Mouse (Mus musculus) midbrain, embryonic 10.5 days (tissue): ENCODE data around the gene Hsd17b3. TPM values are rescaled to one million over a fixed set of nuclear protein-coding genes. Genes with fewer than 3 reads are reported as not detected.
A peak's percentile ranks its signal among the peaks of the same experiment; 100 is the strongest.

ENCODE experiments used
- DNase-seq: peaks from one replicate; pipeline ENCODE4 v3.0.0-alpha.2; 2017; ENCODE audit warnings: low spot score
- H3K27ac ChIP-seq: fragments of 300-500 bp; sonication (generic); replicated peaks from 2 replicates; pipeline ENCODE4 v1.5.1; 2016; ENCODE audit warnings: mild to moderate bottlenecking
- H3K27me3 ChIP-seq: fragments of 300-500 bp; sonication (generic); 2 replicates; pipeline ENCODE4 v1.6.1; 2016; ENCODE audit warnings: low read depth, mild to moderate bottlenecking; ENCODE audit not compliant: poor library complexity, severe bottlenecking
- H3K36me3 ChIP-seq: fragments of 300-500 bp; sonication (generic); 2 replicates; pipeline ENCODE4 v1.6.1; 2016; ENCODE audit warnings: mild to moderate bottlenecking, moderate library complexity
- H3K4me1 ChIP-seq: fragments of 300-500 bp; sonication (generic); 2 replicates; pipeline ENCODE4 v1.6.1; 2016
- H3K4me3 ChIP-seq: fragments of 300-500 bp; sonication (generic); 2 replicates; pipeline ENCODE4 v1.5.1; 2016; ENCODE audit warnings: mild to moderate bottlenecking, moderate library complexity
- H3K9me3 ChIP-seq: fragments of 300-500 bp; sonication (generic); replicated peaks from 2 replicates; pipeline ENCODE4 v1.6.1; 2016; ENCODE audit warnings: mild to moderate bottlenecking
- WGBS: fragments of 180-500 bp; shearing (Covaris S2); methylation state at CpG from one replicate; pipeline ENCODE4 v1.1.7; 2016; 5-methylcytosine and 5-hydroxymethylcytosine counted together
- polyA plus RNA-seq: library from polyadenylated mRNA; unstranded; fragments of >200 nt; fragmentation: Nextera tagmentation; extraction: Ambion mirVana; gene quantifications from 2 replicates; pipeline ENCODE4 v1.2.1, GENCODE M21; 2016

The Hsd17b3 gene
- polyA plus RNA-seq, result 0.36 TPM in 1 of 2 replicates, not detected in the other

DNA sequence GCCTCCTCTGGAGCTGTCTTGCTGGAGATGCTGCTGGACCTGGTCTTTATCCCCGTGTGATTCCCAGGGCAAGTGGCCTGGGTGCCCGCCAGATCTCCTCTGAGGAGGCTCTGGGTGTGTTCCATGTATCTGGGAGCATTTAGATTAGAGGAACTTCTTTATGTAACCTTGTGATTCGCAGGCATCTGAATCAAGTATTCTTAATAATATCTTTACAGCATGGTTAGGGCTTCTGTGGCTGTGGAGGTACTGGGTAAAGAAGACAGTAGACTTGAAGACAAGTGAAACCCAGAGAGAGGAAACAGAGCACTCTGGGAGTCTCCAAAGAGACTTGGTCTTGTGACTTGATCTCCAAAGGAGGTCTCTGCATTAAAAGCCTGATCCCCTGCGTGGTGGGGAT is at the start of gene Hsd17b3:
TSS of gene Hsd17b3 (minus strand) at position 101 of the 400 bp plus-strand sequence.
- peaks cover 11% of the 10 kb centered on the region for H3K4me1 ChIP-seq

DNA sequence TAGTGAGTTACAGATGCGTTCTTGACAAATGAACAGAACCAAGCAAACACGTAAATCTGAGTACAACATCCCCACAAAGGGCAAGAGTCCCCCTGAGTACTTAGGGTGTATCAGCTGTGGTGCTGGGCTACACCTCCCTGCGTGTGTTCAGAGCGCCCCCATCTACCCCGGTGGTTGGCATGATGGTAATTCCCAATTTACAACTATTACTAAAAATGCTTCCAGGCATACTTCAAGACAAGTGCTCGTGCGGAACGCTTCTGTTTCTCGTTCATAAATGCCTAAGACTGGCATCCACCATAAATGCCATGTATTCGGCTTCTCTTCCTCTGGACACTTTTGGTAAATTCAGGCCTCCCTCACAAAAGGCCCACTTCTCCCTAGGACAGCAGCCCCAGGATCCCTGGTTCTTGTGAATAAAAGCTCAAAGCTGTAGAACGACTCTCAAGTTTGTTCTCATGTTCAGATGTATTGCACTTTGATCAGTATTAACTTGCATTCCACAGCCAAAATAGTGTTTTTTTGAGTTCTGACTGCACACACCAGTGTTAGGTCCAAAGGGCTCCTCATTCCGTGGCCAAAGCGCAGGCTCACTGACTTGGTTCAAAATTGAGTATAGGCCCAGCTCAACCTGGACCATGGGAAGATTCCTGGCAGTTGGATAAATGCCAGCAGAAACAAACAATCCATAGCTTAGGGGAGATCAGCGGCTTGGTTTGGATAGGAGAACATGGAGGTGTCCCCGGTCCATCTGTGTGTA is 40.8 kb upstream of the Hsd17b3 start:
- Histone ChIP-seq H3K4me3 (peak overlapping the region; percentile 63), H3K4me1 (peaks cover 17% of the 10 kb centered on the region), H3K9me3 (no peaks in the 10 kb centered on the region), H3K27me3 (no peaks in the 10 kb centered on the region), H3K36me3 (peaks cover 36% of the 10 kb centered on the region), H3K27ac (peak overlapping the region; percentile 81)
- 49% methylated on average over 15 of the region's 15 CpGs for WGBS
- peak; percentile 20 for DNase-seq

More for the DNA sequence above, at the start of gene Hsd17b3:
- Histone ChIP-seq H3K27ac (no peak within 1 kb of the TSS), H3K4me3 (no peak within 1 kb of the TSS), H3K36me3 (no peaks in the 10 kb centered on the region), H3K27me3 (peaks cover 5% of the 10 kb centered on the region; the same call in 1 of the 2 replicates), H3K9me3 (no peaks in the 10 kb centered on the region)
- 78% methylated on average over 4 of the region's 4 CpGs for WGBS
- DNase-seq, result no peak

DNA sequence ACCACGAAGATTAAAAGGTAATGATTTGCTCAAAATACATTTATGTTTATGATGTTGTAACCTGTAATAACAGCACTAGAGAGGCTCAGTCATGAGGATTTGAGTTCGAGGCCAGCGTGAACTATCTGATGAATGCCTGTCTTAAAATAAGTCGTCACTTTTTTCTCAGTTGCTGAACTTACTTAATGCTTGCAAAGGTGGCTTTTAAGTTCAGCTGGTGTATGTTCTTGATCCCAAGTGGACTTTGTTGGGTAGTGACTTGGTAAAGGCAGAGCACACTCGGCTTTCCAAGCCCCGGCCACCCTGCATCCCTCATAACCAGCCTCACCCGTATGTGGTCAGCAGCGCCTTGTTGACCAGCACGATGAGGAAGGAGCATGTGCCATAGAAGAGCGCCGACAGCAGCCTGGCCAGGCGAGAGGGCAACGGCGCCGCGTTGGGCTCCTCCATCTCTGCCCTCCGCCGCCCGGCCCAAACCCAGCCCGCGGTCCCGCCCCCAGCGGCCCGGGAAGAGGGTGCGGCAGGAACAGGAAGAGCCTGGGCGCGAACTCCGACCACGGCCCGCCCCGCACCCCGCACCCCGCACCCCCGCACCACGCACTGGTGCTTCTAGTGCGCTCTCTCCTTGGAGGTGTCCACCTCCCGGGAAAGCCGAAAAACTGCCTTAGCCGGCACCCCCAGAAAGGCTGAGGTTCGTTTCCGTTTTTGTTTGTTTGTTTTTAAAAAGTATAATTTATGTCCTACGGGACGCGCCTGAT is 40.0 kb upstream of the Hsd17b3 start, which contains the start of gene Slc35d2:
TSS of gene Slc35d2 (minus strand) at position 511 of the 758 bp plus-strand sequence.
- peak; percentile 45 for DNase-seq
- H3K4me3 ChIP-seq, result peak within 1 kb of the TSS; percentile 63
- H3K27me3 ChIP-seq, result no peaks in the 10 kb centered on the region
- peaks cover 28% of the 10 kb centered on the region for H3K36me3 ChIP-seq
- peak within 1 kb of the TSS; percentile 81 for H3K27ac ChIP-seq
- 7% methylated on average over 44 of the region's 44 CpGs for WGBS
- peaks cover 18% of the 10 kb centered on the region for H3K4me1 ChIP-seq
- no peaks in the 10 kb centered on the region for H3K9me3 ChIP-seq

DNA sequence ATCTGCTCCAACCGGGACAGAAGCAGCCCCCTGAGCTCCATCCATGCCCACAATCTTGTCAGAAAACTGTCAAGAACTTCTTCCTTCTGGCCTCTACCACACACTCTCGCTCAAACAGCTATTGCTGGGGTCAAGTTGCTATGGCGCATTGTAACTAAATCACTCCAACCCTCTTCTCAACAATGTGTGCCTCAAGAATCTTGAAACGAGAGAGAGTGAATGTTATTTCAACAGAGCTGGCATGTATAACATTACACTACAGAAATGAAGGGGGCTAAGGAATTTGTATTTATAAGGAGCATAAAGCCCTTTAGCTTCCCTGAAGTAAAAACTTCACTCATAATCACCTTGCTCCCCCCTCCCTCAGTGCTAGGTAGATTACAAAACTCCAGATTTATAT is 37.3 kb upstream of the Hsd17b3 start:
- Histone ChIP-seq H3K4me1 (peaks cover 18% of the 10 kb centered on the region), H3K27ac (no peak overlapping the region), H3K9me3 (peaks cover 10% of the 10 kb centered on the region; the same call in 1 of the 2 replicates), H3K36me3 (peaks cover 5% of the 10 kb centered on the region), H3K27me3 (no peaks in the 10 kb centered on the region), H3K4me3 (no peak overlapping the region)
- WGBS, result 76% methylated on average over 4 of the region's 4 CpGs
- no peak for DNase-seq

DNA sequence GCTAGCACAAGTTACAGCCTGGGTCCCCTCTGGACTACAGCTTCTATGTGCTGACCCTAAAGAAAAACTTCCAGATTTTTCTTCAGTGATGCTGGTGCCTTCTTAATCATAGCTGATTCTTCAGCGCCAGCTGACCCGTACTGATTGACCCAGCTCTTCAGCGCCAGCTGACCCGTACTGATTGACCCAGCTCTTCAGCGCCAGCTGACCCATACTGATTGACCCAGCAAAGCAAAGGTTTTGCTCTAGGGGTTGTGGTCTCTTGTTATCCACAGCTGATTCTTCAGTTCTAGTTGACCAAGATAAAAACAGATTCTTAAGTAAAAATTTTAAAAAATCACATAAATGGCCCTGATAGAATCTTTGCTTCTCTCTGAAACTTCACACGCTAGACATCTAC is 35.9 kb upstream of the Hsd17b3 start:
- Histone ChIP-seq H3K36me3 (no peaks in the 10 kb centered on the region), H3K27me3 (no peaks in the 10 kb centered on the region), H3K4me3 (no peak overlapping the region), H3K27ac (no peak overlapping the region), H3K4me1 (peaks cover 22% of the 10 kb centered on the region), H3K9me3 (peaks cover 10% of the 10 kb centered on the region; the same call in 1 of the 2 replicates)
- DNase-seq, result no peak
- 89% methylated on average over 6 of the region's 6 CpGs for whole genome bisulfite sequencing

DNA sequence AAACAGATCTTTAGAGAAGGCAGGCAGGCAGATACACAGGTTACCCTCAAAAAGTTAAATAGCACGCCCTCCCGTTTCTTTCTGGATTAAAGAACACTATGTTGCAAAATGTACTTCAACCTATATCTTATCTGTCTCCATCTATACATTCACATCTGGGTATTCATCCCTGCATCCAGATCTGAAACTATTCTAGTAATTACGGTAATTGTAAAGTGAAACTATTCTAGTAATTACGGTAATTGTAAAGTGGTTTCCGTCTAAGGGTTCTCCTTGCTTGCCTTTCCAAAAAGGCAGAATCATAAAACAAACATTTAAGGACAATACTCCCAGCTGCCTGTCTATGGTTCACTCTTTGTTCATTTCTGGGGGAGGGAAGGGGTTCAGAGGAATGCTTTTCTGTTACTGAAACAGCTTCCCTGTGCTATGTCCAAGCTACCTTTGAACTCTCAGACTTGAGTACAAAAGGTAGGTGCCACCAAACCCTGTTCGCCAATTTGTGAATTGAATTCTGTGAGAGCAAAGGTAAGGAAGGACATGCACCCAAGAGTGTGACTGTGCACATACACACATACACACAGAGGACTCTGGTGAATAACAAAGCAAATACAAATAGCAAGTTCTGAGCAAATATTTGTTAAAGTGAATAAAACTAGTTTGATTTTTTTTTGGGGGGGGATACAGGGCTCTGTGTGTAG is 34.6 kb upstream of the Hsd17b3 start:
- Histone ChIP-seq H3K36me3 (no peaks in the 10 kb centered on the region), H3K4me1 (peaks cover 10% of the 10 kb centered on the region), H3K27ac (no peak overlapping the region), H3K4me3 (no peak overlapping the region), H3K9me3 (peaks cover 10% of the 10 kb centered on the region; the same call in 1 of the 2 replicates), H3K27me3 (no peaks in the 10 kb centered on the region)
- no peak for DNase-seq
- 31% methylated on average over 6 of the region's 6 CpGs for WGBS

DNA sequence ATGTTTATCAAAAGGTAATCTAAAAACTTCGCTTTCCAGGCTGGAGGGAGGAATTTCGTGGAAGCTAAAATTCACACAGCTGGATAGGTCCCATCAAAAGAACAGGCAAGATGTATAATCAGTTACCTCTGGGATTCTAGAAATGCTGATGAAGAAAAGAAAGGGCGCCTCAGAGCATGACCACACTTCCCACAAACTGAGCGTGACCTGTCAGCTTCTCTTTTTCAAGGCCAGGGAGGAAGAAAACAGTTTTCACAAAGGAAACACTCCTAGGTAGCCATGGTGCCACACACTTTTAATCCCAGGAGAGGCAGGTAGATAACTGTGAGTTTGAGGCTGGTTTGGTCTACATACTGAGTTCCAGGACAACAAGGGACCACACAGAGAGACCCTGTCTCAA is 31.7 kb upstream of the Hsd17b3 start:
- no peak overlapping the region for H3K27ac ChIP-seq
- no peaks in the 10 kb centered on the region for H3K27me3 ChIP-seq
- H3K4me3 ChIP-seq, result no peak overlapping the region
- no peak for DNase-seq
- peaks cover 6% of the 10 kb centered on the region; the same call in 1 of the 2 replicates for H3K4me1 ChIP-seq
- peaks cover 10% of the 10 kb centered on the region; the same call in 1 of the 2 replicates for H3K9me3 ChIP-seq
- 69% methylated on average over 4 of the region's 4 CpGs for WGBS
- no peaks in the 10 kb centered on the region for H3K36me3 ChIP-seq

DNA sequence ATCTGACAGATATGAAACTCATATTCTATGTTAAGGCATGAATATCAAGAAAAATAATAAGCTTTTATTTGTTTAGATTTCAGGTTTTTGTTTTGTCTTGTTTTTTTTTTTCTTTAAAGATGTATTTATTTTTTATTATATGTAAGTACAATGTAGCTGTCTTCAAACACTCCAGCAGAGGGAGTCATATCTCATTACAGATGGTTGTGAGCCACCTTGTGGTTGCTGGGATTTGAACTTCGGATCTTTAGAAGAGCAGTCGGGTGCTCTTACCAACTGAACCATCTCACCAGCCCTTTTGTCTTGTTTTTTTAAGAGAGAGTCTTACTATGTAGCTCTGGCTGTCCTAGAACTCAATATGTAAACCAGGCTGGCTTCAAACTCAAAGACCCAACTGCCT is 28.4 kb upstream of the Hsd17b3 start:
- H3K36me3 ChIP-seq, result no peaks in the 10 kb centered on the region
- H3K27me3 ChIP-seq, result no peaks in the 10 kb centered on the region
- no peak overlapping the region for H3K27ac ChIP-seq
- no peak for DNase-seq
- H3K4me1 ChIP-seq, result peaks cover 4% of the 10 kb centered on the region; the same call in 1 of the 2 replicates
- H3K9me3 ChIP-seq, result no peaks in the 10 kb centered on the region
- no peak overlapping the region for H3K4me3 ChIP-seq
- 62% methylated on average over 2 of the region's 2 CpGs for WGBS

DNA sequence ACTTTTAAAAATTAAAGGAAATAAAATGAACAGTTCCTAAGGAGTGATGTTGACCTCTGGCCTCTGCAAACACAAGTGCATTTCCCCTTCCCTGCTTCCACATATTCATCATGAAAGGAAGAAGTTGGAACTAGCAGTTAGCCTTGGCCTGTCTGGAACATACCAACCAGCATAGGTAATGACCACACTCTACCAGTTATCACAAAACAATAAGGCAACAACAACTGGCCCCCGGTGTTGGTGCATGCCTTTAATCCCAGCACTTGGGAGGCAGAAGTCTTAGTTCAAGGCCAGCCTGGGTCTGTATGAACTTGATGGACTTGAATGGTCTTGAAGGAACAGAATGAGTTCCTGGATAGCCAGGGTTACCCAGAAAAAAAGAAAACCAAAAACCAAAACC is 21.4 kb upstream of the Hsd17b3 start:
- WGBS, result 93% methylated on average over 1 of the region's 1 CpGs
- no peaks in the 10 kb centered on the region for H3K36me3 ChIP-seq
- H3K4me3 ChIP-seq, result no peak overlapping the region
- H3K27ac ChIP-seq, result no peak overlapping the region
- H3K4me1 ChIP-seq, result peaks cover 30% of the 10 kb centered on the region
- no peaks in the 10 kb centered on the region for H3K9me3 ChIP-seq
- peaks cover 3% of the 10 kb centered on the region; the same call in 1 of the 2 replicates for H3K27me3 ChIP-seq
- no peak for DNase-seq

DNA sequence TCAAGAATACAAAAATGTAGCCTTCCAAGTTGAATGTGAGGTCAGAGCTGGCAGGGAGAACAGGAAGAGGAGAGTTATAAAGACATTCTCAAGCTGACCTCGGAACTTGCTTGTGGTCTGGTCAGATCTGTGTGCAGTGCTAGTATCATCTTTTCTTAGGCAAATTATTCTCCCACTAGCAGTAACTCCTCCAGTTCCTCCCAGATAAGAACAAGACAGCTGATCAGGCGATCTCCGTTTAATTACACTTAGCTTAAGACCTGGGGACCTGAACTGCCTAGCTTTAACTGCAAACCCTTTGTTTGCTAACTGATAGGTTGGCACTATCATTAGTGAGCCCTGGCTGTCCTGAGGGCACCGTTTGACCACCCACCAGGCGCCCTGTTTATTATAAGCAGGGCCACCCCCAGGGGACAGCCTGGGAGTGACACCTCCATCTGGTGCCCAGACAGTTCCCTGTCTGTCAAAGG is 19.4 kb upstream of the Hsd17b3 start:
- 49% methylated on average over 5 of the region's 5 CpGs for WGBS
- DNase-seq, result no peak
- H3K9me3 ChIP-seq, result no peaks in the 10 kb centered on the region
- peaks cover 30% of the 10 kb centered on the region for H3K4me1 ChIP-seq
- peaks cover 14% of the 10 kb centered on the region; the same call in 1 of the 2 replicates for H3K27me3 ChIP-seq
- H3K27ac ChIP-seq, result no peak overlapping the region; the same call in 1 of the 2 replicates
- H3K36me3 ChIP-seq, result no peaks in the 10 kb centered on the region
- no peak overlapping the region for H3K4me3 ChIP-seq

DNA sequence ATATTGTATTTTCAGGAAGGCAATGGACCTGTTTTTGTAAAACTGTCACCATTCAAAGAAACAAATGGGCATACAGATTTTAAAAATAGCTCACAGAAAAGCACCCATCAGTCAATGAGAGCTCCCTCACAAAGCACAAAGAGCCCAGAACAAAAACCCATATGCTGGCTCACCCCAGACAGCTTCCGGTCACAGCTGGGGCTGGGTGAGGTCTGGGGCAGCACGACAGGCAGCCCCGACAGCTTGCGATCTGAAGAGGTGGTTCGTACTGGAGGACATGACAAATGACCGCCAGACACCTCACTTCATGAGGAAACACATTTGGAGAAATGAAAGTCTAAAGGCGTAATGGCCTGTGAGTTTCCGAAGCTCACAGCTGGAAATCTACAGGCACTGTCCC is 18.5 kb upstream of the Hsd17b3 start:
- peak; percentile 43 for DNase-seq
- WGBS, result 35% methylated on average over 8 of the region's 8 CpGs
- Histone ChIP-seq H3K27ac (peak overlapping the region; percentile 64), H3K9me3 (no peaks in the 10 kb centered on the region), H3K4me3 (no peak overlapping the region), H3K27me3 (peaks cover 14% of the 10 kb centered on the region; the same call in 1 of the 2 replicates), H3K4me1 (peaks cover 30% of the 10 kb centered on the region), H3K36me3 (no peaks in the 10 kb centered on the region)

DNA sequence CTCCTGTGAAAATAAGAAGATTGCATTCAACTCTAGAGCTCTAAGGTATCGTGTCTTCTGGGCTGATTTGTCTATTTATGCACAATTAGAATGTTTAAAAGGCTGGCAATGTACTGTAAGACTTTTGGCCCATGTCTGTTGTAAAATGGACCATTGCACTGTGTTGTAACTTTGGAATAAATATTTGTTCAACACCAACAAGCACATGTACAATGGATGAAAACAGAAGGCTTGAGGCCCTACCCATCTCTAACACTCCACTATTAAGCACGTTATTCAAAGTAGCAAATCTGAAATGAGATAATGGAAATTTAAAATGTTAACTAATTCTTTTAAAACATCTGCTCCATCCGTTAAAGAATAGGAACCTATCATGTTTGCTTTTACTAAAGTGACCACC is 18.1 kb upstream of the Hsd17b3 start:
- H3K27ac ChIP-seq, result 0 out of 2 replicates have a peak overlapping the region, but pooled peaks have one; percentile 49
- 63% methylated on average over 3 of the region's 3 CpGs for WGBS
- DNase-seq, result no peak

More for the DNA sequence above, 18.1 kb upstream of the Hsd17b3 start:
- Histone ChIP-seq H3K36me3 (no peaks in the 10 kb centered on the region), H3K9me3 (no peaks in the 10 kb centered on the region), H3K4me1 (peaks cover 30% of the 10 kb centered on the region), H3K27me3 (peaks cover 14% of the 10 kb centered on the region; the same call in 1 of the 2 replicates), H3K4me3 (no peak overlapping the region)
